Mouse (Mus musculus): ENCODE results near the gene Atxn1l. TPM values are rescaled to one million over a fixed set of nuclear protein-coding genes. Genes with fewer than 3 reads are reported as not detected.
"Not testable (repeated sequence)": the region's sequence is repeated elsewhere in the genome, so short reads cannot be mapped to it uniquely, and the experiment has no call there.

Atxn1l gene
- polyA plus RNA-seq, 1 experiment from 2014 or later: 7.9 TPM

- no peaks in the 10 kb centered on the region for H3K36me3 ChIP-seq
- WGBS: 39% methylated on average over 3 of the region's 3 CpGs
- H3K9me3 ChIP-seq: no peaks in the 10 kb centered on the region
- no peak overlapping the region for H3K4me3 ChIP-seq
- H3K27ac ChIP-seq: no peak overlapping the region
- no peak overlapping the region for H3K9ac ChIP-seq
- H3K27me3 ChIP-seq: no peaks in the 10 kb centered on the region
- ATAC-seq (ENCODE audit: borderline replicate concordance, extremely low read depth, low FRiP score, low TSS enrichment): no peak
- H3K4me2 ChIP-seq: no peak overlapping the region
- H3K4me1 ChIP-seq: no peaks in the 10 kb centered on the region
Measured at GRCm38 (mm10) chr8:109756849-109757248, 19.3 kb upstream of the Atxn1l start.

GRCm38 (mm10) chr8:109755554-109755953 is 18.0 kb upstream of the Atxn1l start:
- H3K27me3 ChIP-seq; H3K9me3 ChIP-seq; ATAC-seq (ENCODE audit: borderline replicate concordance, extremely low read depth, low FRiP score, low TSS enrichment); H3K9ac ChIP-seq; H3K4me2 ChIP-seq; H3K27ac ChIP-seq; H3K4me3 ChIP-seq; H3K4me1 ChIP-seq; H3K36me3 ChIP-seq: not testable (repeated sequence)
- WGBS: 71% methylated on average over 4 of the region's 4 CpGs

GRCm38 (mm10) chr8:109754696-109755095 is 17.2 kb upstream of the Atxn1l start:
- no peak overlapping the region for H3K4me3 ChIP-seq
- no peaks in the 10 kb centered on the region for H3K9me3 ChIP-seq
- WGBS: 77% methylated on average over 8 of the region's 8 CpGs
- H3K4me1 ChIP-seq: no peaks in the 10 kb centered on the region
- no peak overlapping the region for H3K9ac ChIP-seq
- no peak for ATAC-seq (ENCODE audit: borderline replicate concordance, extremely low read depth, low FRiP score, low TSS enrichment)
- H3K4me2 ChIP-seq: no peak overlapping the region
- H3K36me3 ChIP-seq: no peaks in the 10 kb centered on the region
- no peak overlapping the region for H3K27ac ChIP-seq
- no peaks in the 10 kb centered on the region for H3K27me3 ChIP-seq

GRCm38 (mm10) chr8:109751731-109752485 is 14.4 kb upstream of the Atxn1l start:
- 89% methylated on average over 20 of the region's 20 CpGs for WGBS
- ATAC-seq (ENCODE audit: borderline replicate concordance, extremely low read depth, low FRiP score, low TSS enrichment): no peak
- Histone ChIP-seq H3K27me3 (no peaks in the 10 kb centered on the region), H3K9me3 (no peaks in the 10 kb centered on the region), H3K4me2 (no peak overlapping the region), H3K27ac (no peak overlapping the region), H3K4me3 (no peak overlapping the region), H3K4me1 (no peaks in the 10 kb centered on the region), H3K36me3 (no peaks in the 10 kb centered on the region), H3K9ac (no peak overlapping the region)

- H3K4me2 ChIP-seq: no peak overlapping the region
- ATAC-seq (ENCODE audit: borderline replicate concordance, extremely low read depth, low FRiP score, low TSS enrichment): no peak
- no peak overlapping the region for H3K4me3 ChIP-seq
- no peaks in the 10 kb centered on the region for H3K4me1 ChIP-seq
- H3K27ac ChIP-seq: no peak overlapping the region
- no peak overlapping the region for H3K9ac ChIP-seq
- 60% methylated on average over 12 of the region's 12 CpGs for WGBS
- H3K9me3 ChIP-seq: no peaks in the 10 kb centered on the region
- H3K27me3 ChIP-seq: no peaks in the 10 kb centered on the region
- H3K36me3 ChIP-seq: no peaks in the 10 kb centered on the region
Measured at GRCm38 (mm10) chr8:109750699-109751098, 13.2 kb upstream of the Atxn1l start.

- no peak overlapping the region for H3K4me2 ChIP-seq
- 36% methylated on average over 5 of the region's 5 CpGs for WGBS
- H3K27ac ChIP-seq: no peak overlapping the region
- H3K4me3 ChIP-seq: no peak overlapping the region
- ATAC-seq (ENCODE audit: borderline replicate concordance, extremely low read depth, low FRiP score, low TSS enrichment): no peak
- H3K9ac ChIP-seq: no peak overlapping the region
- H3K9me3 ChIP-seq: no peaks in the 10 kb centered on the region
- H3K4me1 ChIP-seq: no peaks in the 10 kb centered on the region
- H3K27me3 ChIP-seq: no peaks in the 10 kb centered on the region
- no peaks in the 10 kb centered on the region for H3K36me3 ChIP-seq
Measured at GRCm38 (mm10) chr8:109750274-109750673, 12.7 kb upstream of the Atxn1l start.

- no peaks in the 10 kb centered on the region for H3K36me3 ChIP-seq
- H3K4me3 ChIP-seq: no peak overlapping the region
- H3K9me3 ChIP-seq: no peaks in the 10 kb centered on the region
- H3K4me1 ChIP-seq: no peaks in the 10 kb centered on the region
- ATAC-seq (ENCODE audit: borderline replicate concordance, extremely low read depth, low FRiP score, low TSS enrichment): no peak
- no peak overlapping the region for H3K27ac ChIP-seq
- 70% methylated on average over 12 of the region's 12 CpGs for WGBS
- no peak overlapping the region for H3K4me2 ChIP-seq
- H3K9ac ChIP-seq: no peak overlapping the region
- H3K27me3 ChIP-seq: no peaks in the 10 kb centered on the region
Measured at GRCm38 (mm10) chr8:109747468-109748199, 10.1 kb upstream of the Atxn1l start.

GRCm38 (mm10) chr8:109738049-109738380 is 476 bp upstream of the Atxn1l start:
- Histone ChIP-seq H3K27ac (no peak overlapping the region), H3K36me3 (peaks cover 13% of the 10 kb centered on the region), H3K9me3 (no peaks in the 10 kb centered on the region), H3K9ac (0 out of 2 replicates have a peak overlapping the region, but pooled peaks have one; percentile 99), H3K4me3 (peak overlapping the region; percentile 96), H3K4me1 (peaks cover 12% of the 10 kb centered on the region), H3K27me3 (no peaks in the 10 kb centered on the region), H3K4me2 (peak overlapping the region; percentile 75)
- no peak for ATAC-seq (ENCODE audit: borderline replicate concordance, extremely low read depth, low FRiP score, low TSS enrichment)
- 74% methylated on average over 1 of the region's 1 CpGs for WGBS

- peak overlapping the region; percentile 72; the same call in 1 of the 2 replicates for H3K27ac ChIP-seq
Measured at GRCm38 (mm10) chr8:109736819-109737218, 720 bp downstream of the Atxn1l start.

GRCm38 (mm10) chr8:109734018-109734417 is 3.5 kb downstream of the Atxn1l start:
- H3K27ac ChIP-seq: no peak overlapping the region
- 82% methylated on average over 3 of the region's 3 CpGs for WGBS
- no peak overlapping the region for H3K4me2 ChIP-seq
- no peaks in the 10 kb centered on the region for H3K27me3 ChIP-seq
- peaks cover 12% of the 10 kb centered on the region for H3K4me1 ChIP-seq
- no peak for ATAC-seq (ENCODE audit: borderline replicate concordance, extremely low read depth, low FRiP score, low TSS enrichment)
- H3K9ac ChIP-seq: no peak overlapping the region
- H3K9me3 ChIP-seq: no peaks in the 10 kb centered on the region
- peaks cover 32% of the 10 kb centered on the region for H3K36me3 ChIP-seq
- no peak overlapping the region for H3K4me3 ChIP-seq

More at GRCm38 (mm10) chr8:109736819-109737218, 720 bp downstream of the Atxn1l start:
- H3K4me2 ChIP-seq: peak overlapping the region; percentile 75
- WGBS: 3% methylated on average over 8 of the region's 8 CpGs
- H3K9me3 ChIP-seq: no peaks in the 10 kb centered on the region
- peaks cover 25% of the 10 kb centered on the region for H3K36me3 ChIP-seq
- peak overlapping the region; percentile 96 for H3K4me3 ChIP-seq
- H3K9ac ChIP-seq: peak overlapping the region; percentile 99
- H3K27me3 ChIP-seq: no peaks in the 10 kb centered on the region
- peaks cover 12% of the 10 kb centered on the region for H3K4me1 ChIP-seq
- ATAC-seq (ENCODE audit: borderline replicate concordance, extremely low read depth, low FRiP score, low TSS enrichment): 0 out of 2 replicates have a peak, but pooled peaks have one; percentile 3

GRCm38 (mm10) chr8:109731012-109731411 is 6.5 kb downstream of the Atxn1l start:
- no peak overlapping the region for H3K27ac ChIP-seq
- WGBS: 66% methylated on average over 3 of the region's 3 CpGs
- peaks cover 4% of the 10 kb centered on the region for H3K4me1 ChIP-seq
- no peaks in the 10 kb centered on the region for H3K27me3 ChIP-seq
- no peak overlapping the region for H3K4me2 ChIP-seq
- H3K9me3 ChIP-seq: no peaks in the 10 kb centered on the region
- ATAC-seq (ENCODE audit: borderline replicate concordance, extremely low read depth, low FRiP score, low TSS enrichment): no peak
- no peak overlapping the region for H3K4me3 ChIP-seq
- no peak overlapping the region for H3K9ac ChIP-seq
- H3K36me3 ChIP-seq: peaks cover 45% of the 10 kb centered on the region

- Histone ChIP-seq H3K36me3 (peaks cover 69% of the 10 kb centered on the region), H3K27ac (no peak overlapping the region), H3K9ac (no peak overlapping the region), H3K4me3 (no peak overlapping the region), H3K9me3 (no peaks in the 10 kb centered on the region), H3K4me2 (no peak overlapping the region), H3K27me3 (no peaks in the 10 kb centered on the region), H3K4me1 (no peaks in the 10 kb centered on the region)
- WGBS: 82% methylated on average over 3 of the region's 3 CpGs
- no peak for ATAC-seq (ENCODE audit: borderline replicate concordance, extremely low read depth, low FRiP score, low TSS enrichment)
Measured at GRCm38 (mm10) chr8:109725106-109725505, 12.4 kb downstream of the Atxn1l start.
